Mouse (Mus musculus): ENCODE results near the gene Cdca8. TPM values are rescaled to one million over a fixed set of nuclear protein-coding genes. Genes with fewer than 3 reads are reported as not detected.
A peak's percentile ranks its signal among the peaks of the same experiment; 100 is the strongest.
"Not testable (repeated sequence)": the region's sequence is repeated elsewhere in the genome, so short reads cannot be mapped to it uniquely, and the experiment has no call there.

Gene Cdca8
- total RNA-seq (2021): 1 to 10 TPM; 3.6 to 7.0 TPM
- long read RNA-seq, experiment 1, transcript Cdca8-202 (10 exons, 1,626 nt): major isoform, 14 of 17 reads
- long read RNA-seq, experiment 1, partial matches to known transcripts: 0 of 17 reads
- long read RNA-seq, experiment 1, other reads (novel, unspliced or antisense): 3 of 17 reads
- long read RNA-seq, experiment 2, transcript Cdca8-202 (10 exons, 1,626 nt): major isoform, 8 of 15 reads
- long read RNA-seq, experiment 2, partial matches to known transcripts: 0 of 15 reads
- long read RNA-seq, experiment 2, other reads (novel, unspliced or antisense): 7 of 15 reads

GRCm38 (mm10) chr4:124939211-124939610, at the start of gene Cdca8:
Gene Cdca8, minus strand, starts transcription at chr4:124939311.
- DNase-seq: not testable (repeated sequence)
- intact Hi-C loops (cut with DNase I): loop anchor here (5.0 to 10.0 kb wide), 2 partner anchors 87 to 134 kb away; partner anchors contain the start of genes 1110065P20Rik, Mtf1 and Yrdc

- intact Hi-C loops (cut with DNase I): no loop called here
- DNase-seq: no peak
Observed at GRCm38 (mm10) chr4:124988382-124988781, 49.3 kb upstream of the Cdca8 start.

DNA sequence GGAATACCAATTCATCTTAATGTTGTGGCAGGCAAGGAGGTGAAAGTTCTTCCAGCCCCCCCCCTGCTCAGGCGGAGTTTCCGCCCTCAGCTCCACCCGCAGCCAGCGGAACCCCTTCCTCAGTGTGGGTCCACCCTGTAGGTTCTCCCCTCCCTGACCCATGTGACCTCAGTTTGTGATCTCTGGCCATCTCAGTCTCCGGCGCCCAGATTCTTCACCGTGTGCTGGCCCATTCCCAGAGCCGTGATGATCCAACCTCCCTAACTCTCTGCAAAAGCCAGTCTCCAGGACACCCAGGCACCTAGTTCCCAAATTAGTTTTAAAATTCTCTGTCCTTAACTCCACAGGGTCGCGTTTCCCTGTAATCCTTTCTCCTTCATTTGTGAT, 48.6 kb upstream of the Cdca8 start:
- DNase-seq: no peak
- intact Hi-C loops (cut with DNase I): no loop called here

GRCm38 (mm10) chr4:124986739-124987710, 47.9 kb upstream of the Cdca8 start:
- intact Hi-C loops (cut with DNase I): no loop called here
- DNase-seq: no peak

DNA sequence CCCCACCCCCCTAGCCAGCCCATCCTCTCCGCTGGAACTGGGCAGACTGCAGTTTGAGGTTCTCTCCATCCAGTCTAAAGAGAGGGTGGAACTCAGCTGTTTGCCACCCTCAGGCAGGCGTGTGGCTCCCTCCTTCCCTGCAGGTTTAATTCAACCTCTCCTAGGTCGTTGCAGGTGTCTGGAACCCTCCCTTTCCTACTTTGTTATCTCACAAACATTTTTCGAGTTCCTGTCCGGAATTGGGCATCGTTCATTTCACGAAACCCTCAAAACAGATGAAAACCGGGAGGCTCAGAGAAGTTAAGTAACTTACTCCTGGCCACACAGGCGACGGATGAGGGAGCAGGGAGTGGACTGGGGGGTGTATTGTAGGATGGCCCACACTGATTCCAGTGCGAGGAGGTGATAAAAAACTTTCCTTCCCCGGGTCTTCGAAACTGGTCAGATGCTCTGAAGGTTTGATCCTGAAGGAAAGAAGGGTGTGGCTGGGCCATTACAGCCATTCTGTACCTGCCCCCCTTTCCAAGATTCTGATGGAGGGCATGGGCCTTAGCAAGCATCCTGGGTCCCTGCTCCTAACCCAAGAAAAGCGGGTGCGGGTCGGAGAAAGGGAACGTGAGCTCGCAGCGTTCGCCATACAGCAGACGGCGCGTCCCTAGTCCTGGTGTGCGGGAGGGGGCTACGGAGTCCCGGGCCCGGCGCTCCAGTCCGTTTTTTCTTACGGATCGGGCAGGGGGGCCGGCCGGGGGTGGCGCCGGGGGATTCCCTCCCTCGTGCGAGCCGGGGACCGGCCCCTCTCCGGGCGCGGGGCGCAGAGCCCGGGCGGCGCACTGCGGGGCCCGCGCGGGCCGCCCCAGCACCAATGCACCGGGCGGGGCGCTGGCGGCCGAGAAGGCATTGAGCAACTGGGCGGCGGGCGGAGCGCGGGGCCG, 46.8 kb upstream of the Cdca8 start, which contains the start of gene Rspo1:
TSS of gene Rspo1 (plus strand) at position 760 of the 932 bp plus-strand sequence.
- intact Hi-C loops (cut with DNase I): no loop called here
- peak; percentile 19 to 42 for DNase-seq

DNA sequence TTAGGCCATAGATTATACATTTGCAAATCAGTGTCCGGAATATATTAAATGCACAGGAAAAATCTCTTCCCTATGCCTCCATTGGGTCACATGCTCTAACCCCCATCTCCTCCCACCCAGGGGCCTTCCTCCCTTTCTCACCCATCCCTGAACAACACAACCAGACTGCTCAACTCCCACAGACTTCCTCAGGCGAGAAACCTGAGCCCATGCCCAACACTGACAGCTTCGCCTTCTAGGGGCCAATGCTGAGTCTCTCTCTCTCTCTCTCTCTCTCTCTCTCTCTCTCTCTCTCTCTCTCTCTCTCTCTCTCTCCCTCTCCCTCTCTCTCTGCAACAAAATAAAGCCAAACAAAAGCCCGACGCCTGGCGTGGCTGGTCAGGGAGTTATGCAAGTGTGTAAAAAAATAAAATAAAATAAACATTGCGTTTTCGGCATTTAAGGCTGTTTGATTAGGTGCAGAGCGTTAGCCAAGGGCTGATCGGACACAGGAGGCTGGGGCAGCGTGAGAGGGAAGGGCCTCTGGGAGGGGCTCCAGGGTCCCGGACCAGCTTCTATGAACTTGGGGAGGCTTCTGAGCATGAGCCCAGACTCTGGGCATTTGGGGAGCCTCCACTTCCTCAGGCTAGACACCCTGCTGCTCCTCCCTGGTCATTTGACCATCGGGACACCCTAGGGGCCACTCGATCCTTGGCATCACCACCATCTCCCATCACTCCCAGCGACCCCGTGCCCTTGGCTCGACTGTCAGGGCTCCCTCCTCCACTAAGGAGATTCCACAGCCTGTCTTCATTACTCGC, 46.0 kb upstream of the Cdca8 start:
- intact Hi-C loops (cut with DNase I): no loop called here
- DNase-seq: no peak

DNA sequence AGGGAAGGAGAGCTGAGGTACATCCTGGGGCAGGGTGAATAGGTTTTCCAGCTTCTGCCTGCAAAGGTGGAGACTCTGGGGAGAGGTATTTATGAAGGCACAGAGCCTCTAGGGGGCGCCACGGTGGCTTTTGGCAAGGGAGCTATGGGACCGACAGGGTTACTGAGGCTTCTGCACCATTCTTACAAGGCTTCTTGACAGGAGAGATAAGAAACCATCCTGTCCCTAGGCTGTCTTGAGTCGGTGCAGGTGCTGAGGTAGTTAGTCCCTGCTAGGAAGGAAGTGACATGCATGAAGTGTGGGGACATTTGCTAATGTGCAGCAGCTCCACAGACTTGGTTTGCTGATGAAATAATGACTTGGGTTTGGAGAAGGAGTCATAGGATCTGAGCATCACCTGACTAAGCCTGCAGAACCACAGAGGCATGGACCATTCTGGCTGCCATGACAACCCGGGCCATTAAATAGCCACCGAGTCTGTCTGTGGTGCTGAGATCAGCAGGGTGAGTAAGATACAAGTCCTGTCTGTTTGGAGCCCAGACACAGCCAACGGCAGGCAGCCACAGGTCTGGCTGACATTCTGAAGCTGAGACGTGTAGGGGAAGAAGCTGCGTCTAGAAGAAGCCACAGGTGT, 44.9 kb upstream of the Cdca8 start:
- intact Hi-C loops (cut with DNase I): no loop called here
- DNase-seq: no peak

GRCm38 (mm10) chr4:124978201-124978600, 39.1 kb upstream of the Cdca8 start:
- intact Hi-C loops (cut with DNase I): no loop called here
- no peak for DNase-seq

- intact Hi-C loops (cut with DNase I): no loop called here
- DNase-seq: no peak
Observed at GRCm38 (mm10) chr4:124973296-124973695, 34.2 kb upstream of the Cdca8 start.

GRCm38 (mm10) chr4:124972316-124972715, 33.2 kb upstream of the Cdca8 start:
- intact Hi-C loops (cut with DNase I): no loop called here
- no peak for DNase-seq

DNA sequence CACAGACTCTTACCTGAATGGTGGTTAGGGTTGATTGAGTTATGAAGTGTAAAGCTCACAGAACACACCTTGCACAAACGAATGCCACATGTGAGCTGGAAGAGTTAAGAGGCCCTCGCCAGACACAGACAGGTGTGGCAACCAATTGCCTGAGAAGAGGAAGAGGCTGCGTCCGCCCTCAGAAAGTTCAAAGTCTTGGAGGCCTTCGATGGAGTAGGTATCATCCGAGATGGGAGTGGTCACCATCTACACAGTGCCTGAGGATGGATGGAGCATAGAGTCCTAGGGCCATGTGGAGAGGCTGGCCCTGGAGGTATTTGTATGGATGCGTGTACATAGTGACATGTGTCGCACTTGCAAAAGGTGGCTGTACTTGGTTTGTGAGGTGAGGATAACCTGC, 32.0 kb upstream of the Cdca8 start:
- intact Hi-C loops (cut with DNase I): no loop called here
- no peak for DNase-seq

GRCm38 (mm10) chr4:124970677-124971076, 31.6 kb upstream of the Cdca8 start:
- intact Hi-C loops (cut with DNase I): no loop called here

GRCm38 (mm10) chr4:124970194-124970593, 31.1 kb upstream of the Cdca8 start:
- intact Hi-C loops (cut with DNase I): no loop called here
- no peak for DNase-seq

More at GRCm38 (mm10) chr4:124970677-124971076, 31.6 kb upstream of the Cdca8 start:
- DNase-seq: no peak

- intact Hi-C loops (cut with DNase I): no loop called here
- DNase-seq: no peak
Observed at GRCm38 (mm10) chr4:124969219-124969848, 30.2 kb upstream of the Cdca8 start.

GRCm38 (mm10) chr4:124968711-124969110, 29.6 kb upstream of the Cdca8 start:
- intact Hi-C loops (cut with DNase I): no loop called here
- DNase-seq: no peak

DNA sequence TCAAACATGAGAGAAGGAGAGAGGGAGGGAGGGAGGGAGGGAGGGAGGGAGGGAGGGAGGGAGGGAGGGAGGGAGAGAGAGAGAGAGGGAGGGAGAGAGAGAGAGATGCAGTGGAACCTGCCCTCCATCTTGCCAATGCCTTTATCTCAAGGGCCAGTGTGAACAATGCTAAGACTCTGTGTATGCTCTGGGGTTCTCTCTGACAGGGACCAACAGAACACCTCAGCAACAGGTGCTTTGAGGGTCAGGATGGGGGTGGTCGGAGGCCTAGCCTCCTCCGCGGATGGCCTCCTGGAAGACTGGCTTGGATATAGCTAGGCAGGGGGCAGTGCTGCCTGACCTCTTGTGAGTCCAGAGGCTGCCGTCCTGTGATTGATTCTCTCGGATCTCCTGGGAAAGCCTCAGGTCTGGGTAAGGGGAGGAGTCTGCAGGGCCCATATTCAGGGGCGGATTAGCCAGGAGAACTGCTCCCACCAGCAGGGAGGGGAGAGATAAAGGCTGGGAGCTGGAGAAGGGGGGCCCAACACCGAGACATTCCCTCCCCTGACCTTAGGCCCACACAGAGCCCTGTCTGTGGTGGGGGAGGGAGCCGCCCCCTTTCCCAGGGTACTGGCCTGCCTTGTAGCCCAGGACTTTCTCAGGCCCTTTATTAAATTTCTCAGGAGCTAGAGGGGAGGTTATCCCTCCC, 25.9 kb upstream of the Cdca8 start:
- DNase-seq: no peak
- intact Hi-C loops (cut with DNase I): no loop called here

- no peak for DNase-seq
- intact Hi-C loops (cut with DNase I): no loop called here
Observed at GRCm38 (mm10) chr4:124962576-124962975, 23.5 kb upstream of the Cdca8 start.

- intact Hi-C loops (cut with DNase I): no loop called here
- no peak for DNase-seq
Observed at GRCm38 (mm10) chr4:124960940-124961339, 21.8 kb upstream of the Cdca8 start.
